Mouse (Mus musculus): ENCODE measurements at regions not wholly inside any gene's neighbourhood (a gene's known extent, or its start where the extent isn't known, plus 50 kb on each side); places are given as distances from the start of the nearest gene placed in this dataset.

DNA sequence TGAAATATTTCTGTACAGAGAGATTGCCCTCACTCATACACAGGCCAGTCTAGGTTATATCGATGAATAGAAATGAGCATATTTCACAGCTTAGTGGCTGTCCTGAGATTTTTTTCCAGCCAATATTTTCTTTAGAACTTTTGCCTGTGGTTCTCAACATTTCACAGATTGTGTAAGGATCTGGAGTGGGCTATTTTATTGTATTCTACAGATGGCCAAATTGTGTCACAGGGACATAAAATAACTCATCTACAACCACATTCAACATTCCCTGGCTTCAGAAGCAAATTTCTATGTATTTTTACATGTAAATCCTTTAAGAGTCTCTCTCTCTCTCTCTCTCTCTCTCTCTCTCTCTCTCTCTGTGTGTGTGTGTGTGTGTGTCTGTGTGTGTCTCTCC, 303.3 kb downstream of the Osr1 start:
- Histone ChIP-seq H3K4me1 (ENCODE audit: control insufficient read depth, insufficient read depth, low read length) (no peaks in the 10 kb centered on the region), H3K4me3 (replicated peaks; ENCODE audit: extremely low read depth, low read depth, low read length) (no peak overlapping the region)
- TF ChIP-seq POLR2A (IDR thresholded peaks at IDR 0.05; ENCODE audit: borderline replicate concordance, extremely low read depth, low read depth, low read length) (no peak), CTCF (IDR thresholded peaks at IDR 0.05; ENCODE audit: insufficient read depth, low read length) (no peak)
- no peak for DNase-seq
- 90% methylated on average over 1 of the region's 1 CpGs for WGBS

DNA sequence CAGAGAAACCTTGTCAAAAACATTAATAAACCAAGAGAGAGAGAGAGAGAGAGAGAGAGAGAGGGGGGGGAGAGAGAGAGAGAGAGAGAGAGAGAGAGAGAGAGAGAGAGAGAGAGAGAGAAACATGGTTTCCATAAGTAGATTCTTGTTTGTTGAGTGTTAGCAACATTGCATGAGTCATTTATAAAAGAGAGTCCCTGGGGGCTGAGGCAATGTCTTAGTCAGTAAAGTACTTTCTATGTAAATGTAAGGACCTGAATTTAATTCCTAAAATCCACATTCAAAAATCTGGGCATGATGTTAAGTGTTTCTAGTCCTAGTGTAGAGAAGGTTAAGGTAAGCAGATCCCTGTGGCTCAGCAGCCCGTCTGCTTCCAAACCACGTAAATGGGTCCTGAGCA, 304.9 kb downstream of the Osr1 start:
- TF ChIP-seq CTCF (IDR thresholded peaks at IDR 0.05; ENCODE audit: insufficient read depth, low read length), result no peak
- no peak for TF ChIP-seq POLR2A (IDR thresholded peaks at IDR 0.05; ENCODE audit: borderline replicate concordance, extremely low read depth, low read depth, low read length)
- no peaks in the 10 kb centered on the region for H3K4me1 ChIP-seq (ENCODE audit: control insufficient read depth, insufficient read depth, low read length)
- WGBS, result 91% methylated on average over 2 of the region's 2 CpGs
- DNase-seq, result no peak
- H3K4me3 ChIP-seq (replicated peaks; ENCODE audit: extremely low read depth, low read depth, low read length), result no peak overlapping the region

GRCm38 (mm10) chr12:9881953-9882623, 312.2 kb downstream of the Osr1 start:
- no peak for DNase-seq
- TF ChIP-seq POLR2A (IDR thresholded peaks at IDR 0.05; ENCODE audit: borderline replicate concordance, extremely low read depth, low read depth, low read length) (no peak), CTCF (IDR thresholded peaks at IDR 0.05; ENCODE audit: insufficient read depth, low read length) (no peak)
- no peaks in the 10 kb centered on the region for H3K4me1 ChIP-seq (ENCODE audit: control insufficient read depth, insufficient read depth, low read length)
- no peak overlapping the region for H3K4me3 ChIP-seq (replicated peaks; ENCODE audit: extremely low read depth, low read depth, low read length)
- WGBS, result 79% methylated on average over 2 of the region's 2 CpGs

DNA sequence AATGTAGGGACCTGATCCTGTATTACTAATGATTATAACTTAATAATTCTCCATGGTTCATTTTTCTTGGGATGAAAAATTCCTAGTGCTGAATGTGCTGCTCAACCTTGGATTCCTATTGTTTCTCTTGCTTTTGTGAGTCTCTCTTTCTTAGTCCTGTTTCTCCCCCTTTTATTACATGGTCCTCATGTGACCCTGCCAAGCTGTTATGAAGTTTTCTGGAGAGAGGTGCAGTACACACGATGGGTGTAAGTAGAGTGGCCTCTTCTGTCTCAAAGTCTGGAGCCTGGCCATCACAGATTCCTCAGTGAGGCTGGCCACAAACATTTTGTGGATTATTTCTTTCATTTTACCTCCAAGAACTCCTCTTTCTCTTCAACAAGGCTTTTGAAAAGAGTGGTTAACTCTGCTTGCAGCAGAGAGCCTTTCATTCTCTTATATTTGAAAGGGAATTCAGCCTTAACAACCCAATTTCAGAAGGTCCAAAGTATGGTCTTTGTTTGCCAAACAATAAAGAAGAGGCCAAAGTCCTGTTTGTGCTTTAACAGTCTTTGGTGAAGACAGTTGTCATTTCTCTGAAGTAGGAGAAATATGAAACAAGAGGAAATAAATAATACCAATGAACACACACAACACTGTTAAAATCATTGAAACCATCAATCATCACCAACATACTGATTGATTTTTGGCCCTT, 313.3 kb downstream of the Osr1 start:
- H3K4me1 ChIP-seq (ENCODE audit: control insufficient read depth, insufficient read depth, low read length), result no peaks in the 10 kb centered on the region
- DNase-seq, result no peak
- TF ChIP-seq POLR2A (IDR thresholded peaks at IDR 0.05; ENCODE audit: borderline replicate concordance, extremely low read depth, low read depth, low read length), result no peak
- no peak for TF ChIP-seq CTCF (IDR thresholded peaks at IDR 0.05; ENCODE audit: insufficient read depth, low read length)
- no peak overlapping the region for H3K4me3 ChIP-seq (replicated peaks; ENCODE audit: extremely low read depth, low read depth, low read length)
- 27% methylated on average over 1 of the region's 1 CpGs for WGBS

GRCm38 (mm10) chr12:9894521-9894920, 324.6 kb downstream of the Osr1 start:
- 82% methylated on average over 2 of the region's 2 CpGs for WGBS
- Histone ChIP-seq H3K4me1 (ENCODE audit: control insufficient read depth, insufficient read depth, low read length) (no peaks in the 10 kb centered on the region), H3K4me3 (replicated peaks; ENCODE audit: extremely low read depth, low read depth, low read length) (no peak overlapping the region)
- DNase-seq, result no peak
- no peak for TF ChIP-seq POLR2A (IDR thresholded peaks at IDR 0.05; ENCODE audit: borderline replicate concordance, extremely low read depth, low read depth, low read length)
- no peak for TF ChIP-seq CTCF (IDR thresholded peaks at IDR 0.05; ENCODE audit: insufficient read depth, low read length)

GRCm38 (mm10) chr12:9897980-9898379, 328.1 kb downstream of the Osr1 start:
- 78% methylated on average over 6 of the region's 6 CpGs for WGBS
- TF ChIP-seq CTCF (IDR thresholded peaks at IDR 0.05; ENCODE audit: insufficient read depth, low read length), result no peak
- no peak for TF ChIP-seq POLR2A (IDR thresholded peaks at IDR 0.05; ENCODE audit: borderline replicate concordance, extremely low read depth, low read depth, low read length)
- no peak for DNase-seq
- no peaks in the 10 kb centered on the region for H3K4me1 ChIP-seq (ENCODE audit: control insufficient read depth, insufficient read depth, low read length)
- no peak overlapping the region for H3K4me3 ChIP-seq (replicated peaks; ENCODE audit: extremely low read depth, low read depth, low read length)

GRCm38 (mm10) chr12:9898420-9898819, 328.5 kb downstream of the Osr1 start:
- no peak for TF ChIP-seq CTCF (IDR thresholded peaks at IDR 0.05; ENCODE audit: insufficient read depth, low read length)
- no peak for TF ChIP-seq POLR2A (IDR thresholded peaks at IDR 0.05; ENCODE audit: borderline replicate concordance, extremely low read depth, low read depth, low read length)
- Histone ChIP-seq H3K4me3 (replicated peaks; ENCODE audit: extremely low read depth, low read depth, low read length) (no peak overlapping the region), H3K4me1 (ENCODE audit: control insufficient read depth, insufficient read depth, low read length) (no peaks in the 10 kb centered on the region)
- WGBS, result 38% methylated on average over 3 of the region's 3 CpGs
- DNase-seq, result no peak

GRCm38 (mm10) chr12:9901948-9902347, 332.0 kb downstream of the Osr1 start:
- no peak for DNase-seq
- no peak for TF ChIP-seq POLR2A (IDR thresholded peaks at IDR 0.05; ENCODE audit: borderline replicate concordance, extremely low read depth, low read depth, low read length)
- TF ChIP-seq CTCF (IDR thresholded peaks at IDR 0.05; ENCODE audit: insufficient read depth, low read length), result no peak
- WGBS, result 33% methylated on average over 2 of the region's 2 CpGs
- H3K4me3 ChIP-seq (replicated peaks; ENCODE audit: extremely low read depth, low read depth, low read length), result no peak overlapping the region
- no peaks in the 10 kb centered on the region for H3K4me1 ChIP-seq (ENCODE audit: control insufficient read depth, insufficient read depth, low read length)

DNA sequence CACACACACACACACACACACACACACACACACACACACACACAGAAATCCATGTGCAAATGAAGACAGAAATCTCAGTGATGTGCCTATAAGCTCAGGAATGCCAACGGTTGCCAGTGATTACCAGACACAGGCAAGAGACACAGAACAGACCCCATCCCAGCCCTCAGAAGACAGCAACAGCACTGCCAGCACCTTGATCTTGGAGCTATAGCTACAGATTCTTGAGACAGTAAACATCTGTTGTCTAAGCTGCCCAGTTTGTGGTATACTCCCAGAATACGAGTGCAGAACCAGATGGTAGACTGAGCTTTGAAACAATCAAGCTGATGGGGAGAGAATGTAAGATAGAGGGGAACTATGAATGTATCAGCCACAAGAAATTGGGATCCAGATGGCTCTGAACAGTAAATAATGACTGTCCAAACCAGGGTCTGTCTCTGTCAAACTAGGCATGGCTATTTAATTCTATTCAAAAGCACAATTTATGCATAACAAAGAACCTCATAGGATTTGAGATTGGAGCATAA, 333.9 kb downstream of the Osr1 start:
- no peaks in the 10 kb centered on the region for H3K4me1 ChIP-seq (ENCODE audit: control insufficient read depth, insufficient read depth, low read length)
- no peak for DNase-seq
- WGBS, result 74% methylated on average over 2 of the region's 2 CpGs
- TF ChIP-seq POLR2A (IDR thresholded peaks at IDR 0.05; ENCODE audit: borderline replicate concordance, extremely low read depth, low read depth, low read length), result no peak
- no peak for TF ChIP-seq CTCF (IDR thresholded peaks at IDR 0.05; ENCODE audit: insufficient read depth, low read length)
- H3K4me3 ChIP-seq (replicated peaks; ENCODE audit: extremely low read depth, low read depth, low read length), result no peak overlapping the region

GRCm38 (mm10) chr12:9912333-9912732, 342.4 kb downstream of the Osr1 start:
- H3K4me1 ChIP-seq (ENCODE audit: control insufficient read depth, insufficient read depth, low read length), result no peaks in the 10 kb centered on the region
- DNase-seq, result no peak
- H3K4me3 ChIP-seq (replicated peaks; ENCODE audit: extremely low read depth, low read depth, low read length), result no peak overlapping the region
- TF ChIP-seq POLR2A (IDR thresholded peaks at IDR 0.05; ENCODE audit: borderline replicate concordance, extremely low read depth, low read depth, low read length), result no peak
